Mouse (Mus musculus): ENCODE measurements around the gene Glis3. TPM values are rescaled to one million over a fixed set of nuclear protein-coding genes. Genes with fewer than 3 reads are reported as not detected.

The Glis3 gene
- polyA plus RNA-seq, 1 experiment: 0.30 TPM

DNA sequence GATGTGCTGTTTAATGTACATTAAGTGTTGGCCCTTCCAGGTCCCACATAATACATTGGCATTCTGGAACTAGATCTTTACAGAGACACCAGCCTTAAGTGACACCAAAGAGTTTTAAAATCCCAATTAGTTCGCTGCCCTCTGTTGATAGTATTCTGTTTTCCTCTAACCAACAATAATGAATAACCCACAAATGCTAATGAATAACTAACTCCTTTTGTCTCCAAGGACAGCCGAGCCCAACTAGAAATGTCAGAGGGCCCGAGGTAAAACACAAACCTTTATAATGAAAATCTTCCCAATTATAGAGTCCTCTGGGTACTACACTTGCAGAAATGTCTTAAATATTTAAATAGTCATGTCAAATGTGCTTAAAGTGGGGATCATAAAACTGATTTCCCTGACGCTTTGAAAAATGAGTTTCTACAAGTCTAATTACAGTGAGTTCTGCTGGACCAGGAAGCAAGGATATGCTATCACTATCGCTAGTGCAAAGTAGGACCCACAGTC, 22.1 kb downstream of the Glis3 start:
- DNase-seq (ENCODE audit: low read depth, low spot score): no peak
- 71% methylated on average over 5 of the region's 5 CpGs for WGBS

DNA sequence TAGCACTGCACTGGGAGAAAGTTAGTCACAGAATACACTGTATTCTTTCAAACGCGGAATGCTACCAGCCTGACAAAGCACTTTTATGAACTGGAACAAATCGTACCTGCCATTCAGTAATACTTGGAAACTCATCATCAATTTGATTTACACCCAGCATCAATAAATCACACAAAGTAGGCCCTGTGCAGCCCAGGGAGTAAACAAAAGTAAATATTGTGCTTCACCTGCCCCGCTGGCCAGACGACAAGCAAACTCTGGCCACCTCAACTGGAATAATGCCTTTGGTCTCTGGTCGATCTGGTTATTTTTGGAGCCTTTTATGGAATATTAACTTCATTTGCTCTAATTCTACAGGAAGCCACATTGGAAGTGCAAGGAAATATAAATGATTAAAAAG, 23.0 kb downstream of the Glis3 start:
- WGBS: 39% methylated on average over 6 of the region's 6 CpGs
- no peak for DNase-seq (ENCODE audit: low read depth, low spot score)

- 71% methylated on average over 7 of the region's 7 CpGs for WGBS
- DNase-seq (ENCODE audit: low read depth, low spot score): no peak
Measured at GRCm38 (mm10) chr19:28655166-28655565, 24.7 kb downstream of the Glis3 start.

GRCm38 (mm10) chr19:28650836-28651235, 29.0 kb downstream of the Glis3 start:
- DNase-seq (ENCODE audit: low read depth, low spot score): no peak
- 93% methylated on average over 5 of the region's 5 CpGs for WGBS

- no peak for DNase-seq (ENCODE audit: low read depth, low spot score)
- 77% methylated on average over 5 of the region's 5 CpGs for WGBS
Measured at GRCm38 (mm10) chr19:28649489-28649888, 30.4 kb downstream of the Glis3 start.

GRCm38 (mm10) chr19:28648881-28649280, 31.0 kb downstream of the Glis3 start:
- WGBS: 82% methylated on average over 4 of the region's 4 CpGs
- no peak for DNase-seq (ENCODE audit: low read depth, low spot score)

GRCm38 (mm10) chr19:28647424-28647823, 32.5 kb downstream of the Glis3 start:
- no peak for DNase-seq (ENCODE audit: low read depth, low spot score)
- WGBS: 85% methylated on average over 6 of the region's 6 CpGs

DNA sequence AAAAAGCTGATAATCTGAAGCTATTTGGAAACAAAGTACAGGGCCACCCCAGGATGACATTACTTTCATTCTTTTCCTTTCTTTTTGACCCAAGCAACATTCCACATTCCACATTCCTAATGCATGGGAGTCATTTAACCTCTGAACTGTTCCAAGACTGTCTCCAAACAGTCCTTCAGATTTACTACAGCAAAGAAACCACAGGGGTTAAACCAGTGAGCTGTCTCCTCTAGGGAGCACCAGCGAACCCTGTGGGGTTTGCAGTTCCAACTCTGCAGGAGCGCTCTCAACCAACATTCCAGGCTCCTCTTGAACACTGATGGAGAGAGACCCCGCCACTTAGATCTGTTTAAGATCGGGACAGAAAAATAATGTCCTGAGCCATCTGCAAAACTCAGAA, 33.6 kb downstream of the Glis3 start:
- no peak for DNase-seq (ENCODE audit: low read depth, low spot score)
- WGBS: 69% methylated on average over 4 of the region's 4 CpGs

DNA sequence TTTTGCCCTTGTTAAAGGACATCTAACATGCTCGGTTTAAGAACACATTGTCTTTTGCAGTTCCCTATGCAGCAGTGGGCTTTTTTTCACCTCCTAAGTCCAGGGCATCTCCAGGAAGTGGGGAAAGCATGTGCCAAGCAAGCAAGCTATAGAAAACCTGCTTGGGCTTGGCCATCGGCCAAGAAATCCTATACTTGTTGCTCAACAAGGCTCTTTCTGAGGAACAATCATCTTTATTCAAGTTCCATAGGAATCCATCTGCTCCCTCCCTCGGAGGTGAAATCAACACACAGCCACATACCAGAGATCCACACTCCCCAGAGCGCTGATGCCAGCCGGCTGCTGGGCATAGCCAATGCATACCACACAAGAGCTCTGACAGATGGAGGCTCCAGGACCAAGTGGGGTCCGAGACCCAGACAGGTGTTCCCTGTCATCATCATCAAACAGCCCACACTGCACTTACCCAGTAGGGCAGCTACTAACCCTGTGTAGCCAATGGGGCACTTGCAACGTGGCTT, 39.0 kb downstream of the Glis3 start:
- 40% methylated on average over 7 of the region's 7 CpGs for WGBS
- no peak for DNase-seq (ENCODE audit: low read depth, low spot score)

DNA sequence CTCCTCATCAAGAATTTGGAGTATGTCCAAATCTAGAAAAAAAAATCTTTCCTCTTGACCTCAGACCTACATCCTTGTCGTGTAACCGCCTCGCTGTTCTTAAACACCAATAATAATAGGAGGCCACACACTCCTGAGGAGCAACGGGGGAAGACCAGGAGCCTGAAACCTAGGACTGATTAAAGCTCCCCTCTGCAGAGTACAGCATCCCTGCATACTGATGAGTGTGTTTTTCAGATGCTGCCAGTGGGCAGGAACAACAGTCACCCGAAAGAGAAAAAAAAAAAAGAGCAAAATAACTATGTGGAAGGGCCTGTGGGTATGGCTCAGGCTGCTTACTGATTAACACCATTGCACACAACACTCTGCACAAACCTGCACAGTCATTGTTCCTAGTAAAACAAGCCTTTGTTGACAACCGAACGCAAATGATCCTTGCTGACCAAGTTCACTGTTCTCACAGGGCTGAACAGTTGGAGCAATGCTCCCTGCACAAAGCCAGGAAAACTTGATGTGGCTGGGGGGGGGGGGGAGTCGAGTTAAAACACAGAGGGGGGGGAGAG, 43.8 kb downstream of the Glis3 start:
- WGBS: 19% methylated on average over 7 of the region's 8 CpGs
- peak; percentile 45 for DNase-seq (ENCODE audit: low read depth, low spot score)

DNA sequence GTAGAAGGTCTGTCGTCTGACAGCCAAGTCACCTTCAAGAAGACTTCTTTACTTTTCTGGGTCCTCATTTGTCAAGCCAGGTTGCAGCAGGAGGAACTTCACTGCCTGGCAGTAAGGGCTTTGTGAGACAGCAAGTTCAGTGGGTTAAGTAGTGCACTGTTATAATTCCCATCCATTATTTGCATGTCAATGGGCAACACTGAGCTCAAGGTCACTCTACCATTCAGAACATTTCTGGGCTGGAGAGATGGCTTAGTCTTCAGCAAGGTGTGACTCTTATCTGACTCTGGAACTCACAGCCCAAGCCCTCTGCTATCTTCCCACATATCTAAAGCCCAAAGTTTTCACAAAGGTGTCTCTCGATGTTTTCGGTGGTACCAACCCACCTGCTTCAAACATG, 44.9 kb downstream of the Glis3 start:
- 90% methylated on average over 3 of the region's 3 CpGs for WGBS
- no peak for DNase-seq (ENCODE audit: low read depth, low spot score)

GRCm38 (mm10) chr19:28628416-28628815, 51.5 kb downstream of the Glis3 start:
- DNase-seq (ENCODE audit: low read depth, low spot score): peak; percentile 8
- WGBS: 51% methylated on average over 8 of the region's 8 CpGs

- DNase-seq (ENCODE audit: low read depth, low spot score): no peak
- 76% methylated on average over 5 of the region's 5 CpGs for WGBS
Measured at GRCm38 (mm10) chr19:28626189-28626588, 53.7 kb downstream of the Glis3 start.

DNA sequence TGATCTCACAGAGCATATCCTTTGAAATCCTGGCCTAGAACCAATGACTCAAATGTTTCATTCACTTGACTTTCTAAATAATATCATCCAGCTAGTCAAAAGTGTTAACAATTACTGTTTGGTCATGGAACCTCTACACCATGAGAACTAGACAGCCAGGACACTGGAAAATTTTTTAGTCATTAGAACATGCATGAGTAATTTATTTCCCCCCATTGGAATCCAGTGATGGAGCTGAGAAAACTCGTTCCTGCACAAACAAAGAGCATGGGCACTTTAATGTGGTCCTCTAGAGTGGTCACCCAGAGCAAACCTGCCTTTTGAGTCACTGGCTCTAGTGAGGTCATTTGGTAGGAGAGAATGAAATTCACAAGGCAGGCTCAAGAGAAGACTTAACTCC, 55.3 kb downstream of the Glis3 start:
- no peak for DNase-seq (ENCODE audit: low read depth, low spot score)
- 69% methylated on average over 1 of the region's 1 CpGs for WGBS

GRCm38 (mm10) chr19:28623726-28624125, 56.2 kb downstream of the Glis3 start:
- WGBS: 73% methylated on average over 10 of the region's 10 CpGs
- no peak for DNase-seq (ENCODE audit: low read depth, low spot score)

DNA sequence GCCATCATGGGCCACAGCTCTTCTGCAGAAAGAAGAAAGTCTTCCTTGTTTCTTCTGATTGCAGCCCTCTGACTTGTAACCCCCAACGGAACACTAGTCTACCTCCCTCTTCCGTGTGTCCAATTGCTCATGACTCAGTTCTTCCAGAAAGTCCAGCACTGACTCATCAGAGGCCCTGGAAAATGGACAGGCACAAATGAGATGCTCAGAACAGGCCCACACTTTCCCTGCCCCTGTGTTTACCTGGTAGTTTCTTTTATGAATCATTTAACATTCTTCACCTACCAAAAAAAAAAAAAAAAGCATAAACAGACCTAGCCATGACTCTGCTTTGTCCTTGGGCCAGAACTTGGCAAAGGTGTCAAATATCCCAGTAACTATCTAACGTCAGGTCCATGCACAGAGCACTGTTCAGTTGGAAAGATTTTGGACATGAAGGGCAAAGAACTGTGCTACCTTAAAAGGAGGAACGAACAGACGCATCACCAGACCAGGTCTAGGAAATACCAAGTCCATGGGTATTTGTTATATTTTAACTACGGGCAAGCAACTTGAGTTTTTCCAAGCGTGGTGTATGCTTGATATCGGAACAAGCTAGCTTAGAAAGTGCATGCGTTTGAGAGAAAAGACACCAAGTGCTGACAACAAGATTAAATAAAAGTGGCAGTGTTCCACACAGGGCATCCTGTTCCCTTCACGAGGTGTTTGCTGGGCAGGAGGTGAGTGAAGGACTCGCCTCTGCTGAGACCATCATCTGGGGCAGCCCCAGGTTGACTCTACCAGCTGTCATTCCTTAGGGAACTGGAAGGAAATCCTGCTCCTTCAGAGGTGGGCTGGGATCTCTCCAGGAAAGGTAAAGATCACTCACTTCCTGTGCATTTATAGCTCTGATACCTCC, 58.0 kb downstream of the Glis3 start:
- WGBS: 77% methylated on average over 11 of the region's 11 CpGs
- DNase-seq (ENCODE audit: low read depth, low spot score): no peak

GRCm38 (mm10) chr19:28617736-28618135, 62.1 kb downstream of the Glis3 start:
- 88% methylated on average over 7 of the region's 7 CpGs for WGBS
- no peak for DNase-seq (ENCODE audit: low read depth, low spot score)

DNA sequence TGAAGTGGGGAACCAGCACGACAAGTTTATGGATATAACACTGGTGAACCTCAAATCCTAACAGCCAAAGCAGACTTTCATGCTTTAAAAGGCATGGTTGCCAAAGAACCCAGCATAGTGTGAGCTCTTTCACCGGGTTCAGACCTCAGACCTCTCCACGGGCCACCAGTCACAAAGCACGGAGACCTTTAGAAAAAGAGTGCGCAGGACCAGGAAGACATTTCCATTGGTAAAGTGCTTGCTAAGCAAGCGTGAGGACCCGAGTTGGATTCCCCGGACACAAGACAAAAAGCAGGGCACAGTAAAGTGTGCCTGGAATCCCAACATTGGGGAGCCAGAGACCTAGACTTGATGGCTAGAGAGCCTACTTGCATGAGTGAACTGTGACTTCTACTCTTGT, 62.7 kb downstream of the Glis3 start:
- no peak for DNase-seq (ENCODE audit: low read depth, low spot score)
- 94% methylated on average over 8 of the region's 8 CpGs for WGBS

- 84% methylated on average over 1 of the region's 1 CpGs for WGBS
Measured at GRCm38 (mm10) chr19:28616487-28616886, 63.4 kb downstream of the Glis3 start.

GRCm38 (mm10) chr19:28612249-28612648, 67.6 kb downstream of the Glis3 start:
- no peak for DNase-seq (ENCODE audit: low read depth, low spot score)
- WGBS: 82% methylated on average over 10 of the region's 10 CpGs

More at GRCm38 (mm10) chr19:28616487-28616886, 63.4 kb downstream of the Glis3 start:
- no peak for DNase-seq (ENCODE audit: low read depth, low spot score)

DNA sequence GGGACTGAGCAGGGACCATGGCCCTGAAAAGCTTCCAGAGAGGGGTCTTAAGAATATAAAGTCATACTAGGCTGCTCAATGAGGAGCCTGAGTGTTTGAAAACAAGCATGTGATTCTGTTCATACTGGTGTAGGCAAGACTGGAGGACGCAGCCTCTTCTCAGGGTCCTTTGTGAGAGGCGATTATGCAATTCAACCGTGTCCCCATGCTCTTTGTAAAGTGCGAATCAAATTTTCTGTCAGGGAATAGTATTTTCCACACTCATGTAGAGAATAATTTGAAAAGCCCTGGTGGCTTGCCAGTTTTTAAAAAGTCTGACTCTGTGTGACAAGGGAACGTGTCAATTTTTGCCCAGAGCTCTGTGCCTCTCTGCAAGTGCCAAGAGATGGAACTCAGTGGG, 71.1 kb downstream of the Glis3 start:
- 93% methylated on average over 5 of the region's 5 CpGs for WGBS
- no peak for DNase-seq (ENCODE audit: low read depth, low spot score)

Measured in large intestine, adult 2 months (tissue).